Mouse (Mus musculus) lung, embryonic 14.5 days (tissue): ENCODE measurements around the gene Khdrbs2. TPM values are rescaled to one million over a fixed set of nuclear protein-coding genes. Genes with fewer than 3 reads are reported as not detected.

Experiments used
- ATAC-seq: fragments of 200-750 bp; cut with Nextera tagmentation; 2 replicates; pipeline ENCODE4 v1.8.0; 2017; ENCODE audit warnings: mild to moderate bottlenecking, moderate TSS enrichment, moderate library complexity; ENCODE audit not compliant: insufficient read depth
- DNase-seq: peaks from one replicate; pipeline ENCODE4 v3.0.0-alpha.2; 2015
- H3K27ac ChIP-seq: fragments of 300-500 bp; sonication (generic); 2 replicates; pipeline ENCODE4 v1.5.1; 2014; ENCODE audit warnings: low read depth, mild to moderate bottlenecking, moderate library complexity
- H3K27me3 ChIP-seq: fragments of 300-500 bp; sonication (generic); 2 replicates; pipeline ENCODE4 v1.6.1; 2014; ENCODE audit warnings: low read length, control low read depth; ENCODE audit not compliant: insufficient read depth
- H3K36me3 ChIP-seq: fragments of 300-500 bp; sonication (generic); 2 replicates; pipeline ENCODE4 v1.6.1; 2014; ENCODE audit warnings: control low read depth; ENCODE audit not compliant: insufficient read depth
- H3K4me1 ChIP-seq: fragments of 300-500 bp; sonication (generic); 2 replicates; pipeline ENCODE4 v1.6.1; 2014; ENCODE audit warnings: antibody characterized with exemption, control low read depth; ENCODE audit not compliant: insufficient read depth
- H3K4me2 ChIP-seq: fragments of 300-500 bp; sonication (generic); 2 replicates; pipeline ENCODE4 v1.6.1; 2014; ENCODE audit warnings: mild to moderate bottlenecking
- H3K4me3 ChIP-seq: fragments of 300-500 bp; sonication (generic); 2 replicates; pipeline ENCODE4 v1.5.1; 2014; ENCODE audit warnings: low read depth, low read length
- H3K9ac ChIP-seq: fragments of 300-500 bp; sonication (generic); 2 replicates; pipeline ENCODE4 v1.6.1; 2014
- H3K9me3 ChIP-seq: fragments of 300-500 bp; sonication (generic); 2 replicates; pipeline ENCODE4 v1.6.1; 2016; ENCODE audit warnings: low read depth, low read length, control low read depth
- CTCF ChIP-seq: IDR thresholded peaks from 2 replicates; pipeline ENCODE4 v1.5.1; 2016; ENCODE audit warnings: antibody characterized with exemption, low read depth
- WGBS: fragments of 180-500 bp; shearing (Covaris S2); extraction: QIAGEN DNeasy Blood & Tissue Kit; methylation state at CpG from one replicate; pipeline ENCODE4 v1.1.7; 2014; 5-methylcytosine and 5-hydroxymethylcytosine counted together
- polyA plus RNA-seq: library from polyadenylated mRNA; unstranded; fragments of >200 nt; fragmentation: Nextera tagmentation; extraction: Ambion mirVana; gene quantifications from 2 replicates; pipeline ENCODE4 v1.2.1, GENCODE M21; 2014

The Khdrbs2 gene
- 1.0 and 1.7 TPM in 2 replicates for polyA plus RNA-seq

DNA sequence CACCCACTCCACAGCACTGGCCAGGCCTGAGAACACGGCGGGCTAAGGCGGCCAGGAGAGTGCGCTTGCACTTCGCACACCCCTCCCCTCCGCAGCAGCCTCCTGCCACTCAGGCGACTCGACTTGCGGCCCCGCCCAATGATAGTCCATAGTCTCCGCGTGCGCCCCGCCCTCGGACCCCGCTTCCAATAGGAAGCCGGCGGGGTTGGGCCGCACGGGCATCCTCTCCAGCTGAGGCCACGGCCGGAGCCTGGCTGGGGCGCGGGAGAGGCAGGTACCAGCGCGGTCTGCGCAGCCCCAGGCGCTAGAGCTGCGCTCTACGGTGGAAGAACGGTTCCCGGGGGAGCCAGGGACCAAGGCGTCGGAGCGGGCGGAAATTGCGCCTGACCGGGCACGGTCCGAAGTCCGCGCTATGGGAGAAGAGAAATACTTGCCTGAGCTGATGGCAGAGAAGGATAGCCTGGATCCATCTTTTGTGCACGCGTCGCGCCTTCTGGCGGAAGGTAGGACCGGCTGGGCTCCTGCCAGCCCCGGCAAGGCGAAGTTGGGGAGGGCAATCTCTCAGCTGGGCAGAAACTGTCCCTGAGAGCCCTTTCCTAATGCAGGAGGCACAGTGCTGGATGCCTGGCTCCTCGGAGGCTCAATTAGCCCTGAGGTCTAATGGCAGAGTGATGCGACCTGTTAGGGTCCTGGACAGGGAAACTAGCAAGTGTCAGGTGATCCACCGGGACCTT, at the start of gene Khdrbs2:
Gene Khdrbs2 (plus strand): TSS at position 209 of the 734 bp plus-strand sequence.
- no peaks in the 10 kb centered on the region for H3K9me3 ChIP-seq
- H3K27me3 ChIP-seq = peaks cover 19% of the 10 kb centered on the region
- H3K36me3 ChIP-seq = no peaks in the 10 kb centered on the region
- peak within 1 kb of the TSS; percentile 76 for H3K4me2 ChIP-seq
- H3K4me3 ChIP-seq = peak within 1 kb of the TSS; percentile 46
- no peak within 1 kb of the TSS for H3K27ac ChIP-seq
- ATAC-seq (peak; percentile 100), DNase-seq (peak; percentile 93)
- WGBS = under 1% methylated on average over 53 of the region's 53 CpGs
- peak within 1 kb of the TSS; percentile 32; the same call in 1 of the 2 replicates for H3K9ac ChIP-seq
- TF ChIP-seq CTCF = no peak
- no peaks in the 10 kb centered on the region for H3K4me1 ChIP-seq

DNA sequence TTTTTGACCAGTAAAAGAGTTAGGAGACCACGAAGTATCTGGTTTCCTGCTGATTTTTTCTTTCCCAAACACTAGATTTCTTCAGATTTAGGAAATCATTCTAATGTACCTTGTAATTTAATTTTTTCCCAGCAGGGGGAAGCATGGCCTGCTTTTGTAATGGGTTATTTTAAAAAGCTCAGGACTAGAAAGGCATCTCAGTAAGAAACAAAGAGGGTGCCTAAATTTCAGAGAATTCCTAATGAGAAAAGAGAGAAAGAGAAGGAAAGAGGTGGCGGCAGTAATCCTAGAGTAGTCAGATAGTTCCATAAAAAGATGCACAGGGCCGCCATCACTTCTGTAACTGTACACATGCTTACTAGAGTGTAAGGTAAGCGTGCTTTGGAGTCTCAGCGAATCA, 2.1 kb downstream of the Khdrbs2 start:
- 56% methylated on average over 5 of the region's 5 CpGs for WGBS
- H3K9ac ChIP-seq = no peak overlapping the region
- H3K4me3 ChIP-seq = no peak overlapping the region
- peaks cover 19% of the 10 kb centered on the region for H3K27me3 ChIP-seq
- DNase-seq = peak; percentile 85
- no peaks in the 10 kb centered on the region for H3K9me3 ChIP-seq
- H3K4me2 ChIP-seq = no peak overlapping the region
- no peak for ATAC-seq
- no peak overlapping the region for H3K27ac ChIP-seq
- TF ChIP-seq CTCF = peak; percentile 51
- no peaks in the 10 kb centered on the region for H3K4me1 ChIP-seq
- H3K36me3 ChIP-seq = no peaks in the 10 kb centered on the region

DNA sequence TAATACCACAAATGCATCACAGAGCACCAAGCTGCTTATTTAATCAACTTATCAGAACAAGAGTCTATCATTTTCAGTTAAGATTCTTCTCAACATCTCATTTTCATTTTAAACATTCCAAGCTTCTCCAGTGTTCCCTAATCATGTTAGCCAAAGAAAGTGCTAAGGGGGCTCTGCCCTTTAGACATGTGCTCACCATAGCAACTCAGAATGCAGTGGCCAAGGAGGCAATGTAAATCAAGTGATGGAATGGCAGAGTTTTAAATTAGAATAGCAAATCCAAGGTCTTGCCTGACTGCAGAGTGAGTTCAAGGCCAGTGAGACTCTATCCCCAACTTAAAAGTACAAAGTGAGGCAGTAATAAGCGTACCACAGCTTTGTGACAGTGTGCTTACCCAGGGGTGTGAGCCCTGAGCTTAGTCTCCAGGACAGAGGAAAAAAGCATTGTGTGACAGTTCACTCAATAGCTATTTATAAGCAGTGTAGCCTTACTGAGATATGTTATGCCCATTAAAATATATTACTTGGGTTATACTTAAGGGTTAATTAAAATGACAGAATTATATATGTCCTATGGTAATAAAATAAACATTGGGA, 27.2 kb downstream of the Khdrbs2 start:
- H3K27ac ChIP-seq = no peak overlapping the region
- no peaks in the 10 kb centered on the region for H3K9me3 ChIP-seq
- H3K9ac ChIP-seq = no peak overlapping the region
- no peak for TF ChIP-seq CTCF
- ATAC-seq = no peak
- H3K4me1 ChIP-seq = no peaks in the 10 kb centered on the region
- H3K4me2 ChIP-seq = no peak overlapping the region
- WGBS = 69% methylated on average over 1 of the region's 1 CpGs
- H3K36me3 ChIP-seq = no peaks in the 10 kb centered on the region
- no peak for DNase-seq
- H3K4me3 ChIP-seq = no peak overlapping the region
- no peaks in the 10 kb centered on the region for H3K27me3 ChIP-seq

DNA sequence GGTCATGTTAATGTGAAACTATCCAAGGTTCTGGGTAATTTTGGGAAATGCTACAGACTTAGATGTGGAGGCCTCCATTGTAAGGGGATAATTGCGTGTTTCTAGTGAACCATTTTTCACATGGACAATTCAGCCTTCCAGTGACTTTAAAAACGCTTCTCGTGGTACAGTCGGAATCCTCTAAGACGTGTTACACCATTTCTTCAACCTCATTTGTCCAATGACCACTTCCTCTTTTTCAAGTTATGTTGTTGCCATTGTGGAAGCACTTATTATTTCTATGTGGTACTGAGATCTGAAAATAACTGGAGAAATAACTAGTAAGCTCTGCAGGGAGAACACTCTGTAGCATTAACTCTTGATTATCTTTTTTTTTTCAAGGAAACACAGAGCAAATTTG, 75.9 kb downstream of the Khdrbs2 start:
- Histone ChIP-seq H3K4me2 (no peak overlapping the region), H3K4me3 (no peak overlapping the region), H3K9ac (no peak overlapping the region), H3K4me1 (no peaks in the 10 kb centered on the region), H3K27ac (no peak overlapping the region), H3K36me3 (no peaks in the 10 kb centered on the region), H3K9me3 (no peaks in the 10 kb centered on the region), H3K27me3 (no peaks in the 10 kb centered on the region)
- DNase-seq (no peak), ATAC-seq (no peak)
- 79% methylated on average over 5 of the region's 5 CpGs for WGBS
- TF ChIP-seq CTCF = no peak

DNA sequence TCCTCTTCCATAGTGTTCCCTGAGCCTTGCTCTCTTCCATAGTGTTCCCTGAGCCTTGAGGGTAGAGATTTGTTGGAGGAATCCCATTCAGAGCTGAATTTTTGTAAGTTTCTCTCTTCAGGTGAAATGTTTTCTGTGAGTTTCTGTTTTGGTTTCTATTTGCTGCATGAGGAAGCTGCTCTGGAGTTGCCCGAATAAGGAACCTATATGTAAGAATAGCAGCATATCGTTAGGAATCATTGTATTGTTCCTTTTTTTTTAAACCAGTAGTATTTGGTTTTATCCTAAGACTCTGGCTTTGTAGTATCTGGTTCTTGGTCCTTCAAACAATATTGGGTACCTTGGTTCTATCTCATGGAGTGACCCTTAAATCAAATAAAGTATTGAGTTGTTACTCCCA, 77.1 kb downstream of the Khdrbs2 start:
- no peaks in the 10 kb centered on the region for H3K27me3 ChIP-seq
- H3K4me3 ChIP-seq = no peak overlapping the region
- no peak overlapping the region for H3K27ac ChIP-seq
- DNase-seq (no peak), ATAC-seq (no peak)
- WGBS = 93% methylated on average over 2 of the region's 2 CpGs
- H3K4me2 ChIP-seq = no peak overlapping the region
- no peaks in the 10 kb centered on the region for H3K4me1 ChIP-seq
- H3K9ac ChIP-seq = no peak overlapping the region
- no peaks in the 10 kb centered on the region for H3K36me3 ChIP-seq
- no peaks in the 10 kb centered on the region for H3K9me3 ChIP-seq
- TF ChIP-seq CTCF = no peak

DNA sequence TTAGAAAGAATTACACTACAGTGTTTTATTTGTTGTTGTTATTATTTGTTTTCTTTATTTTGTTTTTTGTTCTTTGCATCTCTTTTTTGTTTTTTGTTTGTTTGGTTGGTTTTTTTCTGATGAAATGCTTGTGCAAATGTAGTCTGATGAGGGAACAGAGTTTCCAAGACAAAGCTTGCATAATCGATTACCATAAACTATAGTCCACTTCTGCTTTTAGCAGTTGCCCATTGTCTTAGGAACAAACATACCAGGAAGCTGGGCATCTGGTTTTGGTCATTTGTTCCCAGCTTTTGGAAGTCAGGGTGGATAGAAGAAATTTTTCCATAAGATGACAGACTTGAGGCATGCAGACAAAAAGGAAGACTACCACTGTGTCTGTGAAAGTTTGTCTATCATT, 77.8 kb downstream of the Khdrbs2 start:
- Histone ChIP-seq H3K4me2 (no peak overlapping the region), H3K36me3 (no peaks in the 10 kb centered on the region), H3K27ac (no peak overlapping the region), H3K4me1 (no peaks in the 10 kb centered on the region), H3K9me3 (no peaks in the 10 kb centered on the region), H3K9ac (no peak overlapping the region), H3K4me3 (no peak overlapping the region), H3K27me3 (no peaks in the 10 kb centered on the region)
- DNase-seq (no peak), ATAC-seq (no peak)
- whole genome bisulfite sequencing = 96% methylated on average over 1 of the region's 1 CpGs
- TF ChIP-seq CTCF = no peak

DNA sequence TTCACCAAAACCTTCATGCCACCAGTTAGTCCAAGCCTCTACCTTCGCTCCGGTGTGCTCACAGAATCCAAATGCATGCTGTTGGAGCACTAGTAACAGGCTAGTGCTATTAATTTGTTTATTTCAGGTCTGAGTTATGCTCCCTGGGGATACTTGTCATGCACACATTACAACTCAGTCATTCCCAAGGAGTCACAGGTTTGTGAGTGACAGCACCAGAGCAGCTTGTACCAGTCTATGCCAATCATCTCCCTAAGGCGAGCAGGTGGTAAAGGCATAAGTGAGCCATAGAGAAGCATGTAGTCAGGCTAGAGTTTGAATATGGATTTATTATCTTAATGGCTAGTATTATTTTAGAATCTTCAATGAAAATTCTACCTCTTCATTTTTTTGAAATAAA, 86.4 kb downstream of the Khdrbs2 start:
- no peak overlapping the region for H3K4me3 ChIP-seq
- no peak overlapping the region for H3K27ac ChIP-seq
- H3K4me2 ChIP-seq = no peak overlapping the region
- DNase-seq (no peak), ATAC-seq (no peak)
- no peaks in the 10 kb centered on the region for H3K27me3 ChIP-seq
- TF ChIP-seq CTCF = no peak
- H3K9ac ChIP-seq = no peak overlapping the region
- H3K36me3 ChIP-seq = no peaks in the 10 kb centered on the region
- 88% methylated on average over 3 of the region's 3 CpGs for WGBS
- H3K9me3 ChIP-seq = no peaks in the 10 kb centered on the region
- no peaks in the 10 kb centered on the region for H3K4me1 ChIP-seq
